Mouse (Mus musculus) C2C12 (cell line): ENCODE measurements at regions not wholly inside any gene's neighbourhood (a gene's known extent, or its start where the extent isn't known, plus 50 kb on each side); places are given as distances from the start of the nearest gene placed in this dataset.

Experiments used
- H3K27me3 ChIP-seq: one replicate; pipeline ENCODE4 v1.6.1; 2011; ENCODE audit not compliant: control insufficient read depth, insufficient read depth, insufficient read length
- H3K36me3 ChIP-seq: one replicate; pipeline ENCODE4 v1.6.1; 2011; ENCODE audit not compliant: control insufficient read depth, insufficient read depth
- H3K4me3 ChIP-seq: one replicate; pipeline ENCODE4 v1.5.1; 2011; ENCODE audit warnings: mild to moderate bottlenecking, control low read depth; ENCODE audit not compliant: poor library complexity, insufficient read depth, severe bottlenecking
- H3K79me2 ChIP-seq: one replicate; pipeline ENCODE4 v1.6.1; 2011; ENCODE audit not compliant: control insufficient read depth, insufficient read depth
- H3K79me3 ChIP-seq: one replicate; pipeline ENCODE4 v1.6.1; 2011; ENCODE audit warnings: low read depth, control low read depth
- H3ac ChIP-seq: one replicate; pipeline ENCODE3; 2011; ENCODE audit warnings: low read depth; ENCODE audit not compliant: control insufficient read depth, insufficient read length
- CEBPB ChIP-seq: IDR thresholded peaks from one replicate; pipeline ENCODE4 v1.6.1; 2011; ENCODE audit warnings: low read depth, mild to moderate bottlenecking, control low read depth, moderate library complexity
- CTCF ChIP-seq: IDR thresholded peaks from one replicate; pipeline ENCODE4 v1.5.1; 2011; ENCODE audit not compliant: control insufficient read depth, insufficient read depth, insufficient read length
- FOSL1 ChIP-seq: IDR thresholded peaks from one replicate; pipeline ENCODE4 v1.8.0; 2011; ENCODE audit warnings: mild to moderate bottlenecking, low read length; ENCODE audit not compliant: poor library complexity, insufficient read depth, severe bottlenecking
- MAX ChIP-seq: IDR thresholded peaks from one replicate; pipeline ENCODE4 v1.6.1; 2011; ENCODE audit warnings: mild to moderate bottlenecking, control low read depth
- MYOD1 ChIP-seq: IDR thresholded peaks from one replicate; pipeline ENCODE4 v1.6.1; 2011; ENCODE audit warnings: low read depth; ENCODE audit not compliant: control insufficient read depth, insufficient read length
- MYOG ChIP-seq: IDR thresholded peaks from one replicate; pipeline ENCODE4 v1.6.1; 2011; ENCODE audit not compliant: control insufficient read depth, insufficient read length; ENCODE audit errors: extremely low read depth
- USF1 ChIP-seq: IDR thresholded peaks from one replicate; pipeline ENCODE4 v1.6.1; 2011; ENCODE audit warnings: low read depth, mild to moderate bottlenecking, control low read depth, moderate library complexity

- no peak overlapping the region for H3K4me3 ChIP-seq
- H3K27me3 ChIP-seq: no peaks in the 10 kb centered on the region
- H3K79me3 ChIP-seq: no peaks in the 10 kb centered on the region
- H3ac ChIP-seq: no peak overlapping the region
- H3K36me3 ChIP-seq: no peaks in the 10 kb centered on the region
- H3K79me2 ChIP-seq: no peaks in the 10 kb centered on the region
- TF ChIP-seq MYOG (no peak), USF1 (no peak), MYOD1 (no peak), MAX (no peak), FOSL1 (no peak), CEBPB (no peak), CTCF (no peak)
Observed at GRCm38 (mm10) chr3:52754978-52755377, 262.1 kb downstream of the Cog6 start.

- no peaks in the 10 kb centered on the region for H3K36me3 ChIP-seq
- H3K4me3 ChIP-seq: no peak overlapping the region
- no peaks in the 10 kb centered on the region for H3K79me3 ChIP-seq
- H3K79me2 ChIP-seq: no peaks in the 10 kb centered on the region
- H3ac ChIP-seq: no peak overlapping the region
- no peaks in the 10 kb centered on the region for H3K27me3 ChIP-seq
- no peak for TF ChIP-seq MYOD1
- no peak for TF ChIP-seq USF1
- no peak for TF ChIP-seq MYOG
- TF ChIP-seq MAX: no peak
- no peak for TF ChIP-seq CEBPB
- no peak for TF ChIP-seq CTCF
- TF ChIP-seq FOSL1: no peak
Observed at GRCm38 (mm10) chr3:52754401-52754800, 262.6 kb downstream of the Cog6 start.

- Histone ChIP-seq H3K79me2 (no peaks in the 10 kb centered on the region), H3K4me3 (no peak overlapping the region), H3K79me3 (no peaks in the 10 kb centered on the region), H3ac (no peak overlapping the region), H3K36me3 (no peaks in the 10 kb centered on the region), H3K27me3 (no peaks in the 10 kb centered on the region)
- TF ChIP-seq FOSL1: no peak
- TF ChIP-seq MYOG: no peak
- no peak for TF ChIP-seq MAX
- TF ChIP-seq CTCF: no peak
Observed at GRCm38 (mm10) chr3:52746917-52747316, 270.1 kb downstream of the Cog6 start.

GRCm38 (mm10) chr3:52744334-52744733, 272.7 kb downstream of the Cog6 start:
- TF ChIP-seq USF1: no peak
- no peak for TF ChIP-seq CEBPB
- TF ChIP-seq MAX: no peak
- TF ChIP-seq MYOD1: no peak
- TF ChIP-seq CTCF: no peak
- no peak for TF ChIP-seq FOSL1
- TF ChIP-seq MYOG: no peak
- no peaks in the 10 kb centered on the region for H3K36me3 ChIP-seq

GRCm38 (mm10) chr3:52740466-52741026, 276.5 kb downstream of the Cog6 start:
- H3ac ChIP-seq: no peak overlapping the region
- H3K27me3 ChIP-seq: no peaks in the 10 kb centered on the region
- TF ChIP-seq FOSL1 (no peak), MAX (no peak), MYOD1 (no peak), USF1 (no peak), MYOG (no peak), CEBPB (no peak), CTCF (no peak)
- no peaks in the 10 kb centered on the region for H3K79me2 ChIP-seq
- H3K36me3 ChIP-seq: no peaks in the 10 kb centered on the region
- H3K79me3 ChIP-seq: no peaks in the 10 kb centered on the region
- no peak overlapping the region for H3K4me3 ChIP-seq

More at GRCm38 (mm10) chr3:52744334-52744733, 272.7 kb downstream of the Cog6 start:
- H3K27me3 ChIP-seq: no peaks in the 10 kb centered on the region
- no peak overlapping the region for H3ac ChIP-seq
- no peaks in the 10 kb centered on the region for H3K79me2 ChIP-seq
- H3K4me3 ChIP-seq: no peak overlapping the region
- H3K79me3 ChIP-seq: no peaks in the 10 kb centered on the region

GRCm38 (mm10) chr3:52739526-52739925, 277.5 kb downstream of the Cog6 start:
- Histone ChIP-seq H3K36me3 (no peaks in the 10 kb centered on the region), H3K79me2 (no peaks in the 10 kb centered on the region), H3K79me3 (no peaks in the 10 kb centered on the region), H3K27me3 (no peaks in the 10 kb centered on the region), H3ac (no peak overlapping the region), H3K4me3 (no peak overlapping the region)
- TF ChIP-seq CTCF (no peak), FOSL1 (no peak), USF1 (no peak)
